Mouse (Mus musculus) testis, adult 10 weeks (tissue): Measurements from ENCODE around the gene Slc17a4. TPM values are rescaled to one million over a fixed set of nuclear protein-coding genes. Genes with fewer than 3 reads are reported as not detected.

Source experiments
- polyA plus RNA-seq: library from polyadenylated mRNA; stranded (reverse); fragments of 350-450 nt; fragmentation: Illumina TruSeq; extraction: RNeasy Lipid Tissue Mini Kit (QIAGEN cat#74804); gene quantifications from one replicate; pipeline ENCODE4 v1.2.3, GENCODE M21; 2014; ENCODE audit warnings: low read depth, low replicate concordance

The Slc17a4 gene
- not detected for polyA plus RNA-seq

GRCm38 (mm10) chr13:23914376-23915167 lies at the start of gene Slc17a4:
Slc17a4 (minus strand) TSS chr13:23915009.

GRCm38 (mm10) chr13:23934211-23934520 lies 19.4 kb upstream of the Slc17a4 start, which contains the start of gene Hist1h2aa:
Hist1h2aa (plus strand) TSS chr13:23934462.

GRCm38 (mm10) chr13:23933421-23934210 lies 18.8 kb upstream of the Slc17a4 start, which contains the start of gene Hist1h2ba:
Hist1h2ba (minus strand) TSS chr13:23934156.

GRCm38 (mm10) chr13:23867405-23867804 lies 47.4 kb downstream of the Slc17a4 start, which contains the start of gene Slc17a1:
Slc17a1 (plus strand) TSS chr13:23867750.

Other genes with a start within 250 kb of the Slc17a4 start
- 0.28 TPM for gene Hist1h2ac, start 231.1 kb downstream of the Slc17a4 start, polyA plus RNA-seq
- gene Hist1h2bc, start 230.8 kb downstream of the Slc17a4 start, polyA plus RNA-seq: 16.4 TPM
- 0.91 TPM for gene Hist1h1t, start 219.2 kb downstream of the Slc17a4 start, polyA plus RNA-seq
- 3.9 TPM for gene Hist1h4c, start 216.6 kb downstream of the Slc17a4 start, polyA plus RNA-seq
- 13.3 TPM for gene Hfe, start 204.2 kb downstream of the Slc17a4 start, polyA plus RNA-seq
- gene Hist1h1c, start 176.2 kb downstream of the Slc17a4 start, polyA plus RNA-seq: 1.8 TPM
- not detected for gene Hist1h3c, start 169.4 kb downstream of the Slc17a4 start, polyA plus RNA-seq
- gene Hist1h2bb, start 168.3 kb downstream of the Slc17a4 start, polyA plus RNA-seq: not detected
- not detected for gene Hist1h2ab, start 163.9 kb downstream of the Slc17a4 start, polyA plus RNA-seq
- not detected for gene Hist1h3b, start 162.7 kb downstream of the Slc17a4 start, polyA plus RNA-seq
- not detected for gene Hist1h4b, start 158.0 kb downstream of the Slc17a4 start, polyA plus RNA-seq
- 3.1 TPM for gene Hist1h4a, start 153.8 kb downstream of the Slc17a4 start, polyA plus RNA-seq
- gene Hist1h3a, start 152.6 kb downstream of the Slc17a4 start, polyA plus RNA-seq: not detected
- gene Hist1h1a, start 151.3 kb downstream of the Slc17a4 start, polyA plus RNA-seq: not detected
- gene Trim38, start 145.1 kb downstream of the Slc17a4 start, polyA plus RNA-seq: 4.5 TPM
- gene Slc17a2, start 108.0 kb downstream of the Slc17a4 start, polyA plus RNA-seq: 0.25 TPM
- 0.57 TPM for gene Slc17a3, start 75.6 kb downstream of the Slc17a4 start, polyA plus RNA-seq
- 0.53 TPM for gene Slc17a1, start 47.3 kb downstream of the Slc17a4 start, polyA plus RNA-seq
- not detected for gene Hist1h2ba, start 19.1 kb upstream of the Slc17a4 start, polyA plus RNA-seq
- not detected for gene Hist1h2aa, start 19.5 kb upstream of the Slc17a4 start, polyA plus RNA-seq
- gene Scgn, start 76.2 kb upstream of the Slc17a4 start, polyA plus RNA-seq: 54.6 TPM